Mouse (Mus musculus): ENCODE measurements at regions not wholly inside any gene's neighbourhood (a gene's known extent, or its start where the extent isn't known, plus 50 kb on each side); places are given as distances from the start of the nearest gene placed in this dataset.

DNA sequence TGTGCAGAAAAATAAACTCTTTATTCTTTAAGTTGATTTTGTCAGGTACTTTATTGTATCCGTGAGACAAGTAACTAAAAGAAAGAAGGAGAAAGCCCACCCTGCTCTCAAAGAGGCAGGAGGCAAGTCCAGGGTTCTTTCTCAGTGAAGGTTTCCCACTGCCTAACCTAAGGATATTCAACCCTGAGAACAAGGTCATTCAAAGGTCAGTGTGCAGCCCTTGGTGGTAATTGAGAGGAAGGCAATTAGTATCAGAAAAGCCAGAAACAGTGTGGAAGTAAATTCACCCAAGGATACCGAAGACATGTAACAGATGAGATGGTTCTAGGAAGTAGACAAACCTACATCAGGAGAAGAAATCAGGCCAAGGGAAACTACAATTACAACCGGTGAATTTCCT lies 373.9 kb upstream of the Hs6st1 start:
- TF ChIP-seq TAL1 (IDR thresholded peaks at IDR 0.05; ENCODE audit: low read length), result no peak
- no peak for TF ChIP-seq GATA1 (IDR thresholded peaks at IDR 0.05; ENCODE audit: low read length)
- Histone ChIP-seq H3K4me3 (replicated peaks) (no peak overlapping the region), H3K4me1 (ENCODE audit: control insufficient read depth) (no peaks in the 10 kb centered on the region), H3K27me3 (ENCODE audit: control insufficient read depth) (no peaks in the 10 kb centered on the region), H3K9me3 (ENCODE audit: control insufficient read depth, low read length) (no peaks in the 10 kb centered on the region; the same call in 1 of the 2 replicates), H3K36me3 (ENCODE audit: control insufficient read depth) (no peaks in the 10 kb centered on the region)

DNA sequence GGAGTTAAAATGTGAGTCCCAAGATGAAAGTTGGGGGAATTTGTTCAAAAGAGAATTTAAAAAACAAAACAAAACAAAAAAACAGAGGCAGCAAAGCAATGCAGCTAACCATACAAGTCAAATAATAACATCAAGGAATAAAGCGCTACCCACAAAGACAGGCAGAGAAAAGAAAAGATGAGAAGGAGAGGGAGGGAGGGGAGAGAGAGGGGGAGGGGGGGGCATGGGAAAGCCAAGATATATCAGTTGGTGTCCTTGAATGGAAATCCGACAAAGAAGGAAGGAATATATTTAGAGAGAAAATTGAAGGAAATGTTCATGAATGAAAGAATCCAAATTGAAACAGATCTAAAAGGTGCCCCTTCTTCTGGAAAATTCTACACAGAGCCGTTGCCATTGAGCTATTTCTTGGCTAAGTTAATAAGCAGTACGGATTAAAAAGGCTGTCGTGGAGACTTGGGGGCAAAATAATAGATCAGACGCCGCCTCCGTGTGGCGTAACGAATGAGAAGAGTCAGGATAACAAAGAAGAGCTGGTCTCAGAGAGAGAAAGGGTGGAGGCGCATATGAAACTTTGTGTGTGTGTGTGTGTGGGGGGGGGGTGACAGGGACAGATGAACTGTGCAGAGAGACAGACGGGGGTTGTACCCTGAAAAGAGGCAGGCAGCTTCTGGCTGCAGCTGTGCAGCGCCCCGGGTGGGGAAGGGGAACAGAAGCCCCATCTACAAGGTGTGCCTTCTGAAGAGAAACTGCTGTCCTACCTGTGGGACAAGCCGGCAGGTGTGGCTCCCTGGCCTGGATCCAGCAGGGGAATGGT lies 373.2 kb upstream of the Hs6st1 start:
- Histone ChIP-seq H3K4me3 (replicated peaks) (no peak overlapping the region), H3K4me1 (ENCODE audit: control insufficient read depth) (no peaks in the 10 kb centered on the region), H3K27me3 (ENCODE audit: control insufficient read depth) (no peaks in the 10 kb centered on the region), H3K36me3 (ENCODE audit: control insufficient read depth) (no peaks in the 10 kb centered on the region), H3K9me3 (ENCODE audit: control insufficient read depth, low read length) (no peaks in the 10 kb centered on the region; the same call in 1 of the 2 replicates)
- TF ChIP-seq TAL1 (IDR thresholded peaks at IDR 0.05; ENCODE audit: low read length) (no peak), GATA1 (IDR thresholded peaks at IDR 0.05; ENCODE audit: low read length) (no peak)

DNA sequence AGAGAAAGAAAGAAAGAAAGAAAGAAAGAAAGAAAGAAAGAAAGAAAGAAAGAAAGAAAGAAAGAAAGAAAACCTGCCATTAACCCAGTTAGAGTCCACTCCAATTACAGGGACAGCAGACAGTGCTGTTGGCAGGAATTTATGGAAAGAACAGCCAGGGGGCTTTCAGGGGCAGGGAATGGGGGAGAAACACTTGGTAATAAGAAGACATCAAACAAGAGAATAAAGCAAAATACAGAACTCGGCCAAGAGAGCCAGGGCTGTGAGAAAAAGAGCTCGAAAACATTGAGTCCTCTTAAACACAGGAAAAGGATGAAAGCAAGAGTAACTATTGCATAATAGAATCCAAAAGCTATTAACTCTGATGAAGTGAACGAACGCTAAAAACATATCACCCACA lies 371.0 kb upstream of the Hs6st1 start:
- no peak for TF ChIP-seq TAL1 (IDR thresholded peaks at IDR 0.05; ENCODE audit: low read length)
- no peak for TF ChIP-seq GATA1 (IDR thresholded peaks at IDR 0.05; ENCODE audit: low read length)
- H3K27me3 ChIP-seq (ENCODE audit: control insufficient read depth), result no peaks in the 10 kb centered on the region
- H3K9me3 ChIP-seq (ENCODE audit: control insufficient read depth, low read length), result no peaks in the 10 kb centered on the region; the same call in 1 of the 2 replicates
- H3K36me3 ChIP-seq (ENCODE audit: control insufficient read depth), result no peaks in the 10 kb centered on the region
- no peaks in the 10 kb centered on the region for H3K4me1 ChIP-seq (ENCODE audit: control insufficient read depth)
- H3K4me3 ChIP-seq (replicated peaks), result no peak overlapping the region

DNA sequence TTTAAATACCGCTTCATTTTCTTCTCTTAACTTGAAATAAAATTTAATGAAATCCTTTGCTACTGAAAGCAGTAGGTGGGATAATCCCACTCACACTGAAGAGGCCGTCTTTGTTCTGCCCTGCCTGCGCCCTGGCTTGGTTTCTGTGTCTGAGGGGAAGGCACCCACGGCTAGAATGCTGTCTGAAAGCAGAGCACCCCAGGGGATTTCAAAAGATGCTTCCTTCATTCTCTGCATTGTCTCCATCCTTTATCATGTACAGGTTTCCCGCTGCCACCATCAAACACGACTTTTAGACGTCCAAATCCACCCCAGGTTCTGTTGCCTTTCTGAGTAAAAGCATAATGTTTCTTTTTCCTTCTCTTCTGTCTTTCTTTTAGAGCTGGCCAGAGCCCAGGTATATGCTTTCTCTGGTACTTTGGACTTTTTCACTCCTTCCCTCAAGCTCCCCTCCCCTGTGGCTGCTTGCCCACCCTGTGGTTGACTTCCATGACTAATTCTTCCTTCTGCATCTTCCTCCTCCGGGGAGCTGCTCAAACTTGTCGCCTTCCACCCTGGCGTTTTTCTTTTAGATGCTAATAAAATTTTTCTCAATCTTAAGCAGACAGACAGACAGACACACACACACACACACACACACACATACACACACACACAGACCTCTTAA lies 370.2 kb upstream of the Hs6st1 start:
- Histone ChIP-seq H3K9me3 (ENCODE audit: control insufficient read depth, low read length) (no peaks in the 10 kb centered on the region), H3K4me3 (replicated peaks) (no peak overlapping the region), H3K27me3 (ENCODE audit: control insufficient read depth) (no peaks in the 10 kb centered on the region), H3K36me3 (ENCODE audit: control insufficient read depth) (no peaks in the 10 kb centered on the region), H3K4me1 (ENCODE audit: control insufficient read depth) (no peaks in the 10 kb centered on the region)
- TF ChIP-seq TAL1 (IDR thresholded peaks at IDR 0.05; ENCODE audit: low read length), result no peak
- TF ChIP-seq GATA1 (IDR thresholded peaks at IDR 0.05; ENCODE audit: low read length), result no peak

DNA sequence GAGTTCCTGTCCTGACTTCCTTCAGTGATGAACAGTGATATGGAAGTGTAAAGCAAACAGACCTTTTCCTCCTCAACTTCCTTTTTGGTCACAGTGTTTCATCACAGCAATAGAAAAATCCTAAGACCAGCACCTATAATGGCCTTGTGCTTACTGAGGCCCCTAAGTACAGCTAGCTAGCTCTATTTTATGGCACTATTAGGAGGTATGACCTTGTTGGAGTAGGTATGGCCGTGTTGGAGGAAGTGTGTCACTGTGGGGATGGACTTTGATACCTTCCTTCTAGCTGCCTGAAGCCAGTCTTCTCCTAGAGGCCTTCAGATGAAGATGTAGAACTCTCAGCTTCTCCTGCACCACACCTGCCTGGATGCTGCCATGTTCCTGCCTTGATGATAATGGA lies 365.6 kb upstream of the Hs6st1 start:
- TF ChIP-seq GATA1 (IDR thresholded peaks at IDR 0.05; ENCODE audit: low read length) (no peak), TAL1 (IDR thresholded peaks at IDR 0.05; ENCODE audit: low read length) (no peak)
- no peaks in the 10 kb centered on the region for H3K9me3 ChIP-seq (ENCODE audit: control insufficient read depth, low read length)
- H3K36me3 ChIP-seq (ENCODE audit: control insufficient read depth), result no peaks in the 10 kb centered on the region
- no peaks in the 10 kb centered on the region for H3K27me3 ChIP-seq (ENCODE audit: control insufficient read depth)
- no peaks in the 10 kb centered on the region for H3K4me1 ChIP-seq (ENCODE audit: control insufficient read depth)
- no peak overlapping the region for H3K4me3 ChIP-seq (replicated peaks)

DNA sequence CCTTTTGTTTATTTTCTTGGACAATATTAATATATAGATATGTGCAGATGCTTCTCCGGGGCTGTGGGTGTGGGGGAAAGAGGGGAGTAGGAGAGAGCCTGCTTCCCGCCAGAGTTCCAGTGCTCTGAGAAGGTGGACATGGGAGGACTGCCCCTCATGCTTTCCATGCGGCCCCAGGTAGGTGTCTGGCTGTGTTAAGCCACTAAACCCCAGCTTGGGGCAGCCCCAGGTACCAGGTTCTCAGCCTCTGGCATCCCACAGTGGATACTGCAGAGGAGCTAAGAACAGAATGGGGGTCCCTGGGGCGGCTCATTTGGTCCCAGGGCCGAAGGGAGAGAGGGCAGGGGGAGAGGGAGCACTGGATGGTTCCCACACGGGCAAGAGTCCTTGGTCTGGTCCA lies 361.9 kb upstream of the Hs6st1 start:
- H3K36me3 ChIP-seq (ENCODE audit: control insufficient read depth), result no peaks in the 10 kb centered on the region
- H3K27me3 ChIP-seq (ENCODE audit: control insufficient read depth), result no peaks in the 10 kb centered on the region
- no peak for TF ChIP-seq GATA1 (IDR thresholded peaks at IDR 0.05; ENCODE audit: low read length)
- TF ChIP-seq TAL1 (IDR thresholded peaks at IDR 0.05; ENCODE audit: low read length), result no peak
- H3K4me1 ChIP-seq (ENCODE audit: control insufficient read depth), result no peaks in the 10 kb centered on the region
- H3K4me3 ChIP-seq (replicated peaks), result no peak overlapping the region
- H3K9me3 ChIP-seq (ENCODE audit: control insufficient read depth, low read length), result no peaks in the 10 kb centered on the region

DNA sequence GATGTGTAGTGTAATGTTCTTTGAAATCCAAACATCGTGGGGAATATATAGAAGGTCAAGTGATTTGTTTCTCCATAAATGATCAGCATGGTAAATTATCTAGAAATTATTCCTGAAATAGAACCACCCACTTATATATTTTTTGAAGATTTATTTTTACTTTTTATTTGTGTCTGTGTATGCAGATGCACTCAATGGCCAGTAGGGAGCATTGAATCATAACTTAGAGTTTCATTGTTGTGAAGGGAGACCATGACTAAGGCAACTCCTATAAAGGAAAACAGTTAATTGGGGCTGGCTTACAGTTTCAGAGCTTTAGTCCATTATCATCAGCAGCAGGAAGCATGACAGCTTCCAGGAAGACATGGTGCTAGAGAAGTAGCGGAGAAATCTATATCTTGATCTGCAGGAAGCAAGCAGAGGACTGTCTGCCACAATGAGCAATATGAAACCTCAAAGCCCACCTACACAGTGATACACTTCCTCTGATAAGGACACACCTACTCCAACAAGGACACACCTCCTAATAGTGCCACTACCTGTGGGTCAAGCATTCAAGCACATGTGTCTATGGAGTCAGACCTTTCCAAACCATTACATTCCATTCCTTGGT lies 359.9 kb upstream of the Hs6st1 start:
- Histone ChIP-seq H3K27me3 (ENCODE audit: control insufficient read depth) (no peaks in the 10 kb centered on the region), H3K9me3 (ENCODE audit: control insufficient read depth, low read length) (no peaks in the 10 kb centered on the region), H3K4me1 (ENCODE audit: control insufficient read depth) (no peaks in the 10 kb centered on the region), H3K36me3 (ENCODE audit: control insufficient read depth) (no peaks in the 10 kb centered on the region), H3K4me3 (replicated peaks) (no peak overlapping the region)
- TF ChIP-seq TAL1 (IDR thresholded peaks at IDR 0.05; ENCODE audit: low read length) (no peak), GATA1 (IDR thresholded peaks at IDR 0.05; ENCODE audit: low read length) (no peak)

DNA sequence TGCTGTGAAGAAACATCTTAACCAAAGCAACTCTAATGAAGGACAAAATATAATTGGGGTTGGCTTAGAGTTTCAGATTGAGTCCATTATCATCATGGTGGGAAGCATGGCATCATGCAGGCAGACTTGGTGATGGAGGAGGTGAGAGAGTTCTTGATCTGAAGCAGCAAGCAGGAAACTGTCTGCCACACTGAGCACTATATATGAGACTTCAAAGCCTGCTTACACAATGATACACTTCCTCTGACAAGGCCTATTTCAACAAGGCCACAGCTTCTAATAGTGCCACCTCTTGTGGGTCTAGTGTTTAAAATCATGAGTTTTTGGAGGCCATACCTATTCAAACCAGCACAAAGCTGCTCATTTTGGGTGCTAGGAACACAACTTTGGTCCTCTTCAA lies 359.0 kb upstream of the Hs6st1 start:
- TF ChIP-seq GATA1 (IDR thresholded peaks at IDR 0.05; ENCODE audit: low read length), result no peak
- no peak for TF ChIP-seq TAL1 (IDR thresholded peaks at IDR 0.05; ENCODE audit: low read length)
- Histone ChIP-seq H3K4me3 (replicated peaks) (no peak overlapping the region), H3K9me3 (ENCODE audit: control insufficient read depth, low read length) (no peaks in the 10 kb centered on the region), H3K27me3 (ENCODE audit: control insufficient read depth) (no peaks in the 10 kb centered on the region), H3K36me3 (ENCODE audit: control insufficient read depth) (no peaks in the 10 kb centered on the region), H3K4me1 (ENCODE audit: control insufficient read depth) (no peaks in the 10 kb centered on the region)

DNA sequence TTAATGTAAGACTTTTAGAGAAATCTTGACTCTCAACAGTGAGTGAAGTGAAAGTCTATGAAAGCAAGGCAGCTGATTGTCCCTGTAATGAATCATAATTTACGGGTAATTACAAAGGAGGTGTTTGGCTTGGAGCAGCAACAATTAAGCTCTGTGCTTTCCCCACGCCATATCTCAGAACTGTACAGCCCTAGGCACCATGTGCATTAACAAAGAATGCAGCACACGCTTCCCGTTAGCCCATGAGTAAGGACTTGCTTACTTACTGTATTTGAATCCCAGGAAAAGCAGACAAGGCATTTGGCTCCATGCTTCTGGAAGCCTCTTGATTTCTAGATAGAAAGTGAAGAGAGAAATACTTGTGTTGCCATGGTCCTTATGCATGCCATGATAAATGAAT lies 354.2 kb upstream of the Hs6st1 start:
- no peaks in the 10 kb centered on the region for H3K36me3 ChIP-seq (ENCODE audit: control insufficient read depth)
- no peaks in the 10 kb centered on the region for H3K4me1 ChIP-seq (ENCODE audit: control insufficient read depth)
- TF ChIP-seq GATA1 (IDR thresholded peaks at IDR 0.05; ENCODE audit: low read length) (no peak), TAL1 (IDR thresholded peaks at IDR 0.05; ENCODE audit: low read length) (no peak)
- no peaks in the 10 kb centered on the region for H3K27me3 ChIP-seq (ENCODE audit: control insufficient read depth)
- H3K9me3 ChIP-seq (ENCODE audit: control insufficient read depth, low read length), result 0 out of 2 replicates have a peak, but pooled peaks cover 4% of the 10 kb centered on the region
- H3K4me3 ChIP-seq (replicated peaks), result no peak overlapping the region

Measured in erythroblast, embryonic 14.5 days (primary cell).